Mouse (Mus musculus) sigmoid colon, adult 10 weeks (tissue): ENCODE results near the gene Rab3d. TPM values are rescaled to one million over a fixed set of nuclear protein-coding genes. Genes with fewer than 3 reads are reported as not detected.

ENCODE experiments used
- polyA plus RNA-seq: library from polyadenylated mRNA; stranded (reverse); fragments of 350-450 nt; fragmentation: Illumina TruSeq; extraction: RNeasy Lipid Tissue Mini Kit (QIAGEN cat#74804); gene quantifications from one replicate; pipeline ENCODE4 v1.2.3, GENCODE M21; 2014; ENCODE audit warnings: low read depth, low replicate concordance

Gene Rab3d
- polyA plus RNA-seq, result 24.2 TPM

DNA sequence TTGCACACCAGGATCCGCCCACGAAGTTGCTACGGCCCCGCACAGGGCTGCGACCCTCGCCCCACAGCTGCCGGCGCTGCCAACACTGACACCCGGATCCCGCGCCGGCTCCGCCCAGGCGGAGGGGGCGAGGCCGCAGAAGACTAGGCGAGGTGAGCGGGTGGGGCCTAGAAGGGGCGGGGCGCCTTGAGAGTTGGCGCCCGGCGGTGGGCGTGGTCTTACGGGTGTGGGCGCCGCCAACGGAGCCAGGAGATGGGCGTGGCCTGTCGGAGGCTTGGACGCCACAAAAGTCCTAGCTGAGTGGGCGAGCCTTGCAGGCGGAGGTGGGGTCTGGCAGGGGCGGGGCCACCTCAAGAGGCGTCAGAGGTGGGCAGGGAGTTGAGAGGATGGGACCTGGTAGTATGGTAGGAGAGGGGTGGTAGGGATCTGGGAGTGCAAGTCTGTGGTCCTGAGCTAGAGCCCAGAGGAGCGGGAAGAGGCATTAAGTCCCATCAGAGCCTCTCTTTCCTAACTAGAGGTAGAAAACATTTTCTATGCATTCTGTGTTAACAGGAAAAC is at the start of gene Rab3d:
TSS of gene Rab3d (minus strand) at position 158 of the 558 bp plus-strand sequence.

GRCm38 (mm10) chr9:21963417-21963816 is 45.4 kb upstream of the Rab3d start, which contains the start of gene Epor:
Gene Epor (minus strand): TSS chr9:21963506.

DNA sequence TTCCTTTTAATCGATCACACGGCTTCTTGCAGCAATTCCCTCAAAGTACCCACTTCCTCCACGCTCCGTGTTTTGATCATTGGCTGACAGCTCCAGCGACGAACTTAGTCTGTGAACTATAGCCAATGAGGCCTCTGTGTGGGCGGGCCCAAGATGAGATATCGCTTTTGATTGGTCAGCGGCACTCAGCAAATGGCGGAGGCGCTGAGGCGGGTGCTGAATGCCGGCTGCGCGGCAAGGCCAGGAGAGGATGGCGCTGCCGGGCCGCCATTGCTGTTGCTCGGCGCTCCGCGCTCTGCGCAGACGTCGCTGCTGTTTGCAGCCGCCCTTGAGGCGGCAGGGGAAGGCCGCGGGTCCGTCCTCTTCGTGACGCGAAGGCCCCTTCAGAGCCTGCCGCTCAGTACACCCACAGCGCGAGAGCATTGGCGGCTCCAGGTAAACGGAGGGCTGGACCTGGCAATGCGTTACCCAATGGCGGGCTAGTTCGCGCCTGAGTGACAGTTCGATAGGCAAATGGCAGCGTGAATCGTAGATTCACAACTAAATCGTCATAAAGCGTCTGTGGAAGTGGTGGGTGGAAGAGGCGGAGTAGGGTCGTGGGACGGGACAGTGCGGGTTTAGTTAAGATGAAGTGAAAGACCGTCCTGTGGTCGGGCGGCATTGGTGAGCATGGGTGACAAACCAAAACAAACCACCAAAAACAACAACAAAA is 37.7 kb upstream of the Rab3d start, which contains the start of gene Swsap1:
TSS of gene Swsap1 (plus strand) at position 186 of the 712 bp plus-strand sequence.

DNA sequence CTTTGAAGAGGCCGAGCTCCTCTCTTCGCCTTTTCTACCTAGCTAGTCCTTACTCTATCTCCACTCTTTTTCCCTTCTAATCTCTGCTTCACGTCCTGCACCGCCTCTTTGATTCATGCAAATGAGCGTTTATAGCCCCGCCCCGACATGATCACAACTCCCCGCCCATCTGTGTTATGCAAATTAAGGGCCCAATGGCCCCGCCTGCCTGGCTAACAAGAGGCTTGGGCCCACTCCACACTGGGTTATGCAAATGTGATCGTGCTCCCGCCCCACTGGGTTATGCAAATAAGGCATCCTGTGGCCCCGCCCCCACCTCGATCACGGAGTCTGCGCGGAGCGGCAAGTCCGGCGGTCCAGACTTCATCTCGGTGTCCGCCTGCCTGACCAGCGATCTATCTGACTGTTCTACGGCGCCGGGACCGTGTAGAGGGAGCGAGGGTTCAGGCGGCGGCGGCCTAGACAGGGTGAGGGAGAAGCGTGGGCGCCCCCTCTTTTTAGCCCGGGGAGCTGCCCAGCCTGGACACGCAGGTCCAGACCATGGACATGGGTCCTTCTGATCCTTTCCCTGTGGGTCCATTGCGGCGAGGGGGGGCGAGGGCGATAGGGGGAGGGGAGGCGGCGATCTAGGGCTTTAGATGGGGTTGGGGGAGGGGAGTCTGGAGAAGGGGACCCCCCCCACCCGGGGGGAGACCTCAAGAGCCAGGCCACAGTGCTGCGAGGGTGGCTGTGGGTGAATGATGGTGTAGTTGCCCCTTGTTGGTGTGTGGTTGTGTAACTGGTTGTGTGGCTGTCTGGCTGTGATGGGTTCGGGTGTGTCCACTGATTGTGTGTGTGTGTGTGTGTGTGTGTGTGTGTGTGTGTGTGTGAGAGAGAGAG is 18.9 kb upstream of the Rab3d start, which contains the start of gene Plppr2:
TSS of gene Plppr2 (plus strand) at position 342 of the 879 bp plus-strand sequence.

GRCm38 (mm10) chr9:21927208-21927753 is 9.3 kb upstream of the Rab3d start, which contains the start of the genes Ccdc159 and Tmem205:
Gene Ccdc159 (plus strand): TSS chr9:21927471.
Gene Tmem205 (minus strand): TSS chr9:21927556.

Other genes with a start within 250 kb of the Rab3d start
- gene Ldlr, start 194.7 kb downstream of the Rab3d start, polyA plus RNA-seq, result 38.0 TPM
- 4.2 TPM for gene Spc24, start 157.9 kb downstream of the Rab3d start, polyA plus RNA-seq
- 10.4 TPM for gene Kank2, start 119.4 kb downstream of the Rab3d start, polyA plus RNA-seq
- not detected for gene Angptl8, start 82.7 kb downstream of the Rab3d start, polyA plus RNA-seq
- gene Dock6, start 65.6 kb downstream of the Rab3d start, polyA plus RNA-seq, result 5.7 TPM
- 0.91 TPM for gene Ccdc159, start 9.3 kb upstream of the Rab3d start, polyA plus RNA-seq
- gene Tmem205, start 9.4 kb upstream of the Rab3d start, polyA plus RNA-seq, result 1.8 TPM
- gene Plppr2, start 18.8 kb upstream of the Rab3d start, polyA plus RNA-seq, result 0.32 TPM
- 4.6 TPM for gene Swsap1, start 37.6 kb upstream of the Rab3d start, polyA plus RNA-seq
- gene Epor, start 45.3 kb upstream of the Rab3d start, polyA plus RNA-seq, result not detected
- 0.63 TPM for gene Rgl3, start 71.3 kb upstream of the Rab3d start, polyA plus RNA-seq
- gene Ccdc151, start 84.4 kb upstream of the Rab3d start, polyA plus RNA-seq, result not detected
- gene Prkcsh, start 84.6 kb upstream of the Rab3d start, polyA plus RNA-seq, result 7.0 TPM
- gene Elavl3, start 133.8 kb upstream of the Rab3d start, polyA plus RNA-seq, result 0.85 TPM
- gene Gm49318, start 153.1 kb upstream of the Rab3d start, polyA plus RNA-seq, result not detected
- 0.19 TPM for gene Zfp653, start 153.2 kb upstream of the Rab3d start, polyA plus RNA-seq
- 2.6 TPM for gene Ecsit, start 167.2 kb upstream of the Rab3d start, polyA plus RNA-seq
- gene Cnn1, start 181.0 kb upstream of the Rab3d start, polyA plus RNA-seq, result 819 TPM
- 5.2 TPM for gene Elof1, start 199.0 kb upstream of the Rab3d start, polyA plus RNA-seq
- gene Acp5, start 217.5 kb upstream of the Rab3d start, polyA plus RNA-seq, result 16.7 TPM
- 3.3 TPM for gene Pigyl, start 238.7 kb upstream of the Rab3d start, polyA plus RNA-seq